Comparison of ENCODE assay signal across 8 mouse cellular contexts in the genomic region with DNA sequence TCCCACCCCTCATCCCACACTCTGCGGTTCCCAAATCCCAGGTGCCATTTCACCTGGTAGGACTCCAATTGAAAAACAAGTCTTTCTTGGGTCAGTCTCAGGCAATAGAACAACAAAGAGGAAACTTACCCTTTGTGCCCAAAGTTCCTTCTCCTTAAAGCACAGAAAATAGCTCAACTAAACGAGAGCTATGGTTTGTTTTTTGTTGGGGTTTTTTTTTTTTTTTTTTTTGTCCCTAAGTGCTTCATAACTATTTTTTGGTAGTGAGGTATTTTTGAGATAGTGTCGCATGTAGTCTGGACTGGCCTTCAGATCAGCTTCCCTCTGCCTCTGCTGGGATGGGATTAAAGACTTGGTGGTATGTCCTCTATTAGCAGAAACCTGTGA. TPM values are rescaled to one million over a fixed set of nuclear protein-coding genes. Genes with fewer than 3 reads are reported as not detected.
A peak's percentile ranks its signal among the peaks of the same experiment; 100 is the strongest.
DNase-seq lines count a peak whose midpoint lies in the region; ATAC-seq and TF ChIP-seq lines count a peak whose summit lies in the region.

No protein-coding gene starts in this region.

- H3K9me3 ChIP-seq in kidney, embryonic 16.5 days (ENCODE audit: low read length), result no peaks in the 10 kb centered on the region
- H3K9me3 ChIP-seq in embryonic facial prominence, embryonic 10.5 days, result no peaks in the 10 kb centered on the region
- no peaks in the 10 kb centered on the region for H3K9me3 ChIP-seq in hindbrain, postnatal 0 days (ENCODE audit: low read length)
- no peaks in the 10 kb centered on the region for H3K9me3 ChIP-seq in midbrain, postnatal 0 days (ENCODE audit: low read length)

- H3K4me3 ChIP-seq in kidney, embryonic 16.5 days (ENCODE audit: low read length), result peak overlapping the region; percentile 75
- peak overlapping the region; percentile 85 for H3K4me3 ChIP-seq in embryonic facial prominence, embryonic 10.5 days
- peak overlapping the region; percentile 71 for H3K4me3 ChIP-seq in hindbrain, postnatal 0 days (ENCODE audit: low read length)
- H3K4me3 ChIP-seq in midbrain, postnatal 0 days (ENCODE audit: low read depth, low read length), result peak overlapping the region; percentile 75

- H3K4me1 ChIP-seq in kidney, embryonic 16.5 days (ENCODE audit: insufficient read depth, low read length), result peaks cover 7% of the 10 kb centered on the region
- peaks cover 12% of the 10 kb centered on the region for H3K4me1 ChIP-seq in embryonic facial prominence, embryonic 10.5 days
- peaks cover 8% of the 10 kb centered on the region for H3K4me1 ChIP-seq in hindbrain, postnatal 0 days (ENCODE audit: insufficient read depth, low read length)
- H3K4me1 ChIP-seq in midbrain, postnatal 0 days (ENCODE audit: insufficient read depth, low read length), result no peaks in the 10 kb centered on the region

- peak overlapping the region; percentile 70 for H3K9ac ChIP-seq in kidney, embryonic 16.5 days (replicated peaks; ENCODE audit: low read length)
- H3K9ac ChIP-seq in hindbrain, postnatal 0 days (replicated peaks; ENCODE audit: low read length), result peak overlapping the region; percentile 66
- peak overlapping the region; percentile 73; the same call in 1 of the 2 replicates for H3K9ac ChIP-seq in midbrain, postnatal 0 days (replicated peaks; ENCODE audit: low read length, poor library complexity, severe bottlenecking)

- 31% methylated on average over 3 of the region's 3 CpGs for WGBS in kidney, embryonic 16.5 days
- WGBS in embryonic facial prominence, embryonic 10.5 days, result 38% methylated on average over 3 of the region's 3 CpGs
- 30% methylated on average over 3 of the region's 3 CpGs for WGBS in hindbrain, postnatal 0 days
- WGBS in midbrain, postnatal 0 days, result 33% methylated on average over 3 of the region's 3 CpGs

- H3K27ac ChIP-seq in kidney, embryonic 16.5 days (ENCODE audit: low read length), result peak overlapping the region; percentile 91
- peak overlapping the region; percentile 89 for H3K27ac ChIP-seq in embryonic facial prominence, embryonic 10.5 days (replicated peaks)
- peak overlapping the region; percentile 68 for H3K27ac ChIP-seq in hindbrain, postnatal 0 days
- H3K27ac ChIP-seq in midbrain, postnatal 0 days (ENCODE audit: low read depth, low read length), result peak overlapping the region; percentile 80

- DNase-seq in kidney, adult 11 months, result no peak
- DNase-seq in embryonic facial prominence, embryonic 10.5 days (ENCODE audit: low spot score), result no peak
- DNase-seq in hindbrain, postnatal 0 days (ENCODE audit: low spot score), result no peak
- no peak for DNase-seq in midbrain, postnatal 0 days (ENCODE audit: low spot score)
- no peak for DNase-seq in frontal cortex, postnatal 25 days (ENCODE audit: low spot score in 2 of 2)
- DNase-seq in thymus, postnatal 36 days, result no peak

- no peak for TF ChIP-seq CTCF in hindbrain, postnatal 0 days (IDR thresholded peaks at IDR 0.05; ENCODE audit: low read depth)
- TF ChIP-seq CTCF in midbrain, postnatal 0 days (IDR thresholded peaks at IDR 0.05), result no peak

- no peaks in the 10 kb centered on the region for H3K27me3 ChIP-seq in kidney, embryonic 16.5 days (ENCODE audit: insufficient read depth, low read length)
- H3K27me3 ChIP-seq in embryonic facial prominence, embryonic 10.5 days (replicated peaks; ENCODE audit: low read depth, poor library complexity, severe bottlenecking), result no peaks in the 10 kb centered on the region
- H3K27me3 ChIP-seq in hindbrain, postnatal 0 days (ENCODE audit: insufficient read depth, low read length), result no peaks in the 10 kb centered on the region
- H3K27me3 ChIP-seq in midbrain, postnatal 0 days (ENCODE audit: insufficient read depth, low read length), result no peaks in the 10 kb centered on the region

- ATAC-seq in kidney, embryonic 16.5 days (ENCODE audit: low FRiP score, low TSS enrichment), result no peak
- no peak for ATAC-seq in hindbrain, postnatal 0 days
- no peak for ATAC-seq in midbrain, postnatal 0 days (ENCODE audit: low FRiP score)
- ATAC-seq in CD4-positive, CD25-positive, alpha-beta regulatory T cell, adult 4 months, result no peak

- peak overlapping the region; percentile 67 for H3K4me2 ChIP-seq in kidney, embryonic 16.5 days (replicated peaks; ENCODE audit: low read depth, low read length)
- peak overlapping the region; percentile 78 for H3K4me2 ChIP-seq in hindbrain, postnatal 0 days (ENCODE audit: low read depth, low read length)
- H3K4me2 ChIP-seq in midbrain, postnatal 0 days (ENCODE audit: low read depth, low read length, poor library complexity, severe bottlenecking), result peak overlapping the region; percentile 74

- peaks cover 21% of the 10 kb centered on the region; the same call in 1 of the 2 replicates for H3K36me3 ChIP-seq in kidney, embryonic 16.5 days (ENCODE audit: insufficient read depth, low read length)
- H3K36me3 ChIP-seq in embryonic facial prominence, embryonic 10.5 days (replicated peaks), result peaks cover 27% of the 10 kb centered on the region
- no peaks in the 10 kb centered on the region for H3K36me3 ChIP-seq in hindbrain, postnatal 0 days (ENCODE audit: insufficient read depth, low read length)
- H3K36me3 ChIP-seq in midbrain, postnatal 0 days (ENCODE audit: insufficient read depth, low read length), result peaks cover 8% of the 10 kb centered on the region

RNA-seq across cellular contexts. Expression of a gene that starts 7.8 kb away (rescaled TPM):
- polyA plus RNA-seq in kidney, embryonic 16.5 days (2015; fragmentation: Nextera tagmentation; extraction: Ambion mirVana), result 32.1 and 33.3 TPM in 2 replicates
- 40.0 and 40.4 TPM in 2 replicates for polyA plus RNA-seq in embryonic facial prominence, embryonic 10.5 days (2016; fragmentation: Nextera tagmentation; extraction: Ambion mirVana)
- 34.1 and 39.2 TPM in 2 replicates for total RNA-seq in hindbrain, postnatal 0 days (2014; rRNA removed)
- polyA plus RNA-seq in hindbrain, postnatal 0 days (2015; fragmentation: Nextera tagmentation; extraction: Ambion mirVana), result 23.6 and 25.0 TPM in 2 replicates
- total RNA-seq in midbrain, postnatal 0 days (2014; rRNA removed), result 26.9 and 31.2 TPM in 2 replicates
- polyA plus RNA-seq in midbrain, postnatal 0 days (2015; fragmentation: Nextera tagmentation; extraction: Ambion mirVana), result 21.2 and 22.7 TPM in 2 replicates
- polyA plus RNA-seq in CD4-positive, CD25-positive, alpha-beta regulatory T cell, adult 4 months (2017; shearing (Covaris generic)), result 10 to 100 TPM; 34.5 to 40.0 TPM

RNA-seq across cellular contexts. Expression of a gene that starts 22.0 kb away (rescaled TPM):
- polyA plus RNA-seq in kidney, embryonic 16.5 days (2015; fragmentation: Nextera tagmentation; extraction: Ambion mirVana), result 96.0 and 101 TPM in 2 replicates
- 71.2 and 72.9 TPM in 2 replicates for polyA plus RNA-seq in embryonic facial prominence, embryonic 10.5 days (2016; fragmentation: Nextera tagmentation; extraction: Ambion mirVana)
- total RNA-seq in hindbrain, postnatal 0 days (2014; rRNA removed), result 15.2 and 16.9 TPM in 2 replicates
- 85.2 TPM in 2 replicates for polyA plus RNA-seq in hindbrain, postnatal 0 days (2015; fragmentation: Nextera tagmentation; extraction: Ambion mirVana)
- 31.7 and 37.0 TPM in 2 replicates for total RNA-seq in midbrain, postnatal 0 days (2014; rRNA removed)
- 88.8 and 94.9 TPM in 2 replicates for polyA plus RNA-seq in midbrain, postnatal 0 days (2015; fragmentation: Nextera tagmentation; extraction: Ambion mirVana)
- 10 to 100 TPM; 92.6 to 96.6 TPM for polyA plus RNA-seq in CD4-positive, CD25-positive, alpha-beta regulatory T cell, adult 4 months (2017; shearing (Covaris generic))

RNA-seq across cellular contexts. Expression of a gene that starts 22.6 kb away (rescaled TPM):
- 81.5 and 88.1 TPM in 2 replicates for polyA plus RNA-seq in kidney, embryonic 16.5 days (2015; fragmentation: Nextera tagmentation; extraction: Ambion mirVana)
- 107 and 108 TPM in 2 replicates for polyA plus RNA-seq in embryonic facial prominence, embryonic 10.5 days (2016; fragmentation: Nextera tagmentation; extraction: Ambion mirVana)
- 34.1 and 38.1 TPM in 2 replicates for total RNA-seq in hindbrain, postnatal 0 days (2014; rRNA removed)
- polyA plus RNA-seq in hindbrain, postnatal 0 days (2015; fragmentation: Nextera tagmentation; extraction: Ambion mirVana), result 61.9 and 62.0 TPM in 2 replicates
- total RNA-seq in midbrain, postnatal 0 days (2014; rRNA removed), result 39.7 and 61.7 TPM in 2 replicates
- polyA plus RNA-seq in midbrain, postnatal 0 days (2015; fragmentation: Nextera tagmentation; extraction: Ambion mirVana), result 61.4 and 64.8 TPM in 2 replicates
- 100 to 1,000 TPM in 1 of 2 experiments, 10 to 100 TPM in 1; 84.7 to 135 TPM for polyA plus RNA-seq in CD4-positive, CD25-positive, alpha-beta regulatory T cell, adult 4 months (2017; shearing (Covaris generic))

RNA-seq across cellular contexts. Expression of a gene that starts 33.5 kb away (rescaled TPM):
- polyA plus RNA-seq in kidney, embryonic 16.5 days (2015; fragmentation: Nextera tagmentation; extraction: Ambion mirVana), result 207 and 214 TPM in 2 replicates
- 445 and 476 TPM in 2 replicates for polyA plus RNA-seq in embryonic facial prominence, embryonic 10.5 days (2016; fragmentation: Nextera tagmentation; extraction: Ambion mirVana)
- total RNA-seq in hindbrain, postnatal 0 days (2014; rRNA removed), result 72.2 and 80.6 TPM in 2 replicates
- 120 and 124 TPM in 2 replicates for polyA plus RNA-seq in hindbrain, postnatal 0 days (2015; fragmentation: Nextera tagmentation; extraction: Ambion mirVana)
- total RNA-seq in midbrain, postnatal 0 days (2014; rRNA removed), result 69.7 and 81.8 TPM in 2 replicates
- polyA plus RNA-seq in midbrain, postnatal 0 days (2015; fragmentation: Nextera tagmentation; extraction: Ambion mirVana), result 122 and 141 TPM in 2 replicates
- 100 to 1,000 TPM; 597 to 715 TPM for polyA plus RNA-seq in CD4-positive, CD25-positive, alpha-beta regulatory T cell, adult 4 months (2017; shearing (Covaris generic))

RNA-seq across cellular contexts. Expression of a gene that starts 33.5 kb away (rescaled TPM):
- not detected in 2 replicates for polyA plus RNA-seq in kidney, embryonic 16.5 days (2015; fragmentation: Nextera tagmentation; extraction: Ambion mirVana)
- polyA plus RNA-seq in embryonic facial prominence, embryonic 10.5 days (2016; fragmentation: Nextera tagmentation; extraction: Ambion mirVana), result 1.5 TPM in 1 of 2 replicates, not detected in the other
- not detected in 2 replicates for total RNA-seq in hindbrain, postnatal 0 days (2014; rRNA removed)
- polyA plus RNA-seq in hindbrain, postnatal 0 days (2015; fragmentation: Nextera tagmentation; extraction: Ambion mirVana), result not detected in 2 replicates
- total RNA-seq in midbrain, postnatal 0 days (2014; rRNA removed), result not detected in 2 replicates
- not detected in 2 replicates for polyA plus RNA-seq in midbrain, postnatal 0 days (2015; fragmentation: Nextera tagmentation; extraction: Ambion mirVana)
- polyA plus RNA-seq in CD4-positive, CD25-positive, alpha-beta regulatory T cell, adult 4 months (2017; shearing (Covaris generic)), result not detected
